Mouse (Mus musculus) heart, embryonic 12.5 days (tissue): ENCODE measurements at regions not wholly inside any gene's neighbourhood (a gene's known extent, or its start where the extent isn't known, plus 50 kb on each side); places are given as distances from the start of the nearest gene placed in this dataset.

Experiments
- ATAC-seq: fragments of 200-750 bp; cut with Nextera tagmentation; 2 replicates; pipeline ENCODE4 v1.8.0; 2017; ENCODE audit warnings: moderate TSS enrichment, moderate library complexity; ENCODE audit not compliant: insufficient number of reproducible peaks, low FRiP score
- H3K27ac ChIP-seq: fragments of 300-500 bp; sonication (generic); 2 replicates; pipeline ENCODE4 v1.5.1; 2016; ENCODE audit warnings: mild to moderate bottlenecking, moderate library complexity; ENCODE audit not compliant: poor library complexity, severe bottlenecking
- H3K27me3 ChIP-seq: fragments of 300-500 bp; sonication (generic); replicated peaks from 2 replicates; pipeline ENCODE4 v1.6.1; 2016; ENCODE audit warnings: mild to moderate bottlenecking, moderate library complexity
- H3K36me3 ChIP-seq: fragments of 300-500 bp; sonication (generic); 2 replicates; pipeline ENCODE4 v1.6.1; 2016; ENCODE audit warnings: mild to moderate bottlenecking, moderate library complexity
- H3K4me1 ChIP-seq: fragments of 300-500 bp; sonication (generic); replicated peaks from 2 replicates; pipeline ENCODE4 v1.6.1; 2016; ENCODE audit warnings: mild to moderate bottlenecking
- H3K4me2 ChIP-seq: fragments of 300-500 bp; sonication (generic); 2 replicates; pipeline ENCODE4 v1.6.1; 2016; ENCODE audit warnings: mild to moderate bottlenecking, moderate library complexity
- H3K4me3 ChIP-seq: fragments of 300-500 bp; sonication (generic); 2 replicates; pipeline ENCODE4 v1.5.1; 2016; ENCODE audit warnings: mild to moderate bottlenecking
- H3K9ac ChIP-seq: fragments of 300-500 bp; sonication (generic); 2 replicates; pipeline ENCODE4 v1.6.1; 2016; ENCODE audit warnings: mild to moderate bottlenecking, moderate library complexity
- H3K9me3 ChIP-seq: fragments of 300-500 bp; sonication (generic); replicated peaks from 2 replicates; pipeline ENCODE4 v1.6.1; 2016; ENCODE audit warnings: mild to moderate bottlenecking, moderate library complexity
- WGBS: fragments of 180-500 bp; shearing (Covaris S2); methylation state at CpG from one replicate; pipeline ENCODE4 v1.1.7; 2016; 5-methylcytosine and 5-hydroxymethylcytosine counted together

DNA sequence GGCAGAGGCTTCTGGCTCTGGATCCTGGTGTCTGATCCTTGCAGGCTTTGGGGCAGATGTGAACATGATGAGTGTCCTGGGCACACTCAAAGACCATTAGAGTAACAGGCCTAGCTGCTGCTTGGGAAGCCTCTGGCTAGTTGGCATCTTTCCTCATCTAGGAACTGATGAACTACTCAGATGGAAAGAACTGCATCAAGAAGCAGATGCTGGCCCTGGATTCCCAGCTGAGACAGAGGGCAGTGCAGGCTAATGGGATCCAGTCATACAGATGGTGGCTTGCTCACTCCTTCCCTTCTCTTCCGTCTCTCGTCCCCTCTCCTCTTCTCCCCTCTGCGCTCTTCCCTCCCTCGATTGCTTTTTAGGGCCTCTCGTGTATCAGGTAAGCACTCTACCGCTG is 219.8 kb upstream of the Gm4791 start:
- H3K27me3 ChIP-seq: peaks cover 9% of the 10 kb centered on the region; the same call in 1 of the 2 replicates
- no peaks in the 10 kb centered on the region for H3K4me1 ChIP-seq
- no peak overlapping the region for H3K4me3 ChIP-seq
- no peak overlapping the region for H3K9ac ChIP-seq
- no peak for ATAC-seq
- no peaks in the 10 kb centered on the region for H3K36me3 ChIP-seq
- 76% methylated on average over 6 of the region's 6 CpGs for WGBS
- H3K9me3 ChIP-seq: no peaks in the 10 kb centered on the region
- no peak overlapping the region for H3K27ac ChIP-seq
- no peak overlapping the region for H3K4me2 ChIP-seq

DNA sequence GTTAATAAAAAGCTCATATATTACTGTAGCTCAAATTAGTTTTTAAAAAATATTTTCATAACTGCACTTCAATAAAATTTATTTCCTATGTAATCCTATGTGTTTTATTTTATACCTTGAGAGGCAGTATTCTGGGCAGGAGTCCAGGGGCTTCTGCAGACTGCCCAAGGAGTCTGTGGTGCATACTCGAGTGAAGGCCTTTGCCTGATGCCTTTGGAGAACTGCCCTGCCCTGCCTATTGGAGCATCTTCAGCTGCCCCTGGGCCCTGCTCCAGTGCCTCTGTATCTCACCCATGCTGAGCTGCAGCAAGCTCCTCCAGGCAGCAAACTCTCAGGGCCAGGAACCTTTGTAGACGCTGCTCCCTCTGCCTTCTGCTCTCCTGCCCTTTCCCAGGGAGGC is 223.7 kb upstream of the Gm4791 start:
- H3K27ac ChIP-seq: no peak overlapping the region
- no peak overlapping the region for H3K4me2 ChIP-seq
- H3K9me3 ChIP-seq: no peaks in the 10 kb centered on the region
- H3K4me1 ChIP-seq: no peaks in the 10 kb centered on the region
- H3K36me3 ChIP-seq: no peaks in the 10 kb centered on the region
- H3K4me3 ChIP-seq: no peak overlapping the region
- peaks cover 6% of the 10 kb centered on the region; the same call in 1 of the 2 replicates for H3K27me3 ChIP-seq
- no peak for ATAC-seq
- 61% methylated on average over 2 of the region's 2 CpGs for WGBS
- no peak overlapping the region for H3K9ac ChIP-seq

DNA sequence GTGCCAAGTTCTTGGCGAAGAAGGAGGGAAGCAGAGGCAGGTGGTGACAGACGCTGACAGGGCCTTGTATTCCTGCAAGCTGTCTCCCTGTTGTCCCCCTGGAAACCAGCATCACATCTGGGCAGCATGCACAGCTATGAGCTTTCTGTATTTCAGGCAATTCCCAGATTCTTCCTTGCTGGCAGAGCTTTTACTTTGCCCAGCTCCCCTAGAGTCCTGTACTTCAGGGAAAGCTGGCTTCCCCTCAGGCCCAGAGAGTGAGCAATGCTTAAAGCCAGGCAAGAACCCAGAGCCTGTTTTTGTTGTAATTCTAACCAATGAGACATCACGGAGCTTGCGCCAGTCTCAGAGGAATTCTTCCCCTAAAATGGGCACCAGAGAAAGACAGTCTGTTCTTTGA is 238.3 kb upstream of the Gm4791 start:
- Histone ChIP-seq H3K4me1 (0 out of 2 replicates have a peak, but pooled peaks cover 3% of the 10 kb centered on the region), H3K4me2 (no peak overlapping the region), H3K27ac (no peak overlapping the region), H3K4me3 (no peak overlapping the region), H3K9me3 (0 out of 2 replicates have a peak, but pooled peaks cover 5% of the 10 kb centered on the region), H3K36me3 (no peaks in the 10 kb centered on the region), H3K27me3 (peaks cover 14% of the 10 kb centered on the region; the same call in 1 of the 2 replicates), H3K9ac (no peak overlapping the region)
- ATAC-seq: no peak
- WGBS: 52% methylated on average over 4 of the region's 4 CpGs

GRCm38 (mm10) chr9:46757005-46757672 is 241.4 kb upstream of the Gm4791 start:
- WGBS: 68% methylated on average over 6 of the region's 6 CpGs
- no peak for ATAC-seq

DNA sequence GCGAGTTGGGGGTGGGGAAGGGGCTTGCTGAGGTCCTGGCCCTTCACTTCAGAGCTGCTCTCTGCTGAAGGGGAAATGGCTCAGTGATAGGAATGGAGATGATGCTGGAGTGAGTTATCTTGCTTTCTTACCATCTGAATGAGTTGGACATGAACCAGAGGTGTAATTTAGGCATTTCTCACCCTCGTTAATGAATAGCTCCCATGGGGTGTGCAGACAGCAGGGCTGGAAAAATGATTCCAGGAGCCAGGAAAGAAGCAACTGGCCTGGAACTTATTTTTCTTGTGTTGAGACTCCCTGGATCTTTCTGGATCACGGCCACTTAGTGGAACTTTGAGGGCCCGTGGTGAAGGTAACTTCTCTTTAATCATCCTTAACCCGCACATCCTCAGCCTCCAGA is 246.6 kb upstream of the Gm4791 start:
- Histone ChIP-seq H3K27me3 (0 out of 2 replicates have a peak, but pooled peaks cover 19% of the 10 kb centered on the region), H3K4me3 (no peak overlapping the region), H3K36me3 (no peaks in the 10 kb centered on the region), H3K27ac (no peak overlapping the region), H3K9ac (no peak overlapping the region), H3K4me2 (no peak overlapping the region), H3K9me3 (0 out of 2 replicates have a peak, but pooled peaks cover 5% of the 10 kb centered on the region), H3K4me1 (no peaks in the 10 kb centered on the region)
- ATAC-seq: no peak
- WGBS: 43% methylated on average over 5 of the region's 5 CpGs

More at GRCm38 (mm10) chr9:46757005-46757672, 241.4 kb upstream of the Gm4791 start:
- Histone ChIP-seq H3K4me1 (0 out of 2 replicates have a peak, but pooled peaks cover 3% of the 10 kb centered on the region), H3K27ac (no peak overlapping the region), H3K4me2 (no peak overlapping the region), H3K27me3 (peaks cover 14% of the 10 kb centered on the region; the same call in 1 of the 2 replicates), H3K9ac (no peak overlapping the region), H3K4me3 (no peak overlapping the region), H3K9me3 (0 out of 2 replicates have a peak, but pooled peaks cover 5% of the 10 kb centered on the region), H3K36me3 (no peaks in the 10 kb centered on the region)

GRCm38 (mm10) chr9:46749441-46749840 is 249.1 kb upstream of the Gm4791 start:
- WGBS: 76% methylated on average over 6 of the region's 6 CpGs
- H3K4me1 ChIP-seq: no peaks in the 10 kb centered on the region
- 0 out of 2 replicates have a peak, but pooled peaks cover 19% of the 10 kb centered on the region for H3K27me3 ChIP-seq
- H3K27ac ChIP-seq: no peak overlapping the region
- no peaks in the 10 kb centered on the region for H3K9me3 ChIP-seq
- no peak for ATAC-seq
- H3K9ac ChIP-seq: no peak overlapping the region
- H3K4me2 ChIP-seq: no peak overlapping the region
- no peaks in the 10 kb centered on the region for H3K36me3 ChIP-seq
- no peak overlapping the region for H3K4me3 ChIP-seq

DNA sequence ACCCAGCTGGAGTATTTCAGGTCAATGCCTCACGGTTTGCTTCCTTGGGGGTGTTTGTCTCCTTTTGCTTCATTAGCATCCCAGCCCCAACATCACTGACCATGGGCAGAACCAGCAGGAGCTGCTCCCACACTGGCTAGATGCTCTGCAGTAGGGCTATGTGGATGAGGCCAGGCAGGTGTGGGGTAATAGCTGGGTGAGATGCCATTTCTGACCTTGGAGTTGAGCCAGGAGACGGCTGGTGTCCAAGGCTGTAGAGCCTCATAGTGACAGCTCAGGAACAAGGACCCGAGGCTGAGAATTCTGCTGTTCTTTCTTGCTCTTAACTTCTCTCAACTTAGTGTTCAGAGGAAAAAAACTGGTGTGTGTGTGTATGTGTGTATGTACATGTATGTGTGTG is 252.3 kb upstream of the Gm4791 start:
- H3K36me3 ChIP-seq: no peaks in the 10 kb centered on the region
- 0 out of 2 replicates have a peak, but pooled peaks cover 22% of the 10 kb centered on the region for H3K27me3 ChIP-seq
- H3K27ac ChIP-seq: no peak overlapping the region
- H3K4me2 ChIP-seq: no peak overlapping the region
- H3K4me3 ChIP-seq: no peak overlapping the region
- H3K9me3 ChIP-seq: no peaks in the 10 kb centered on the region
- no peak for ATAC-seq
- 54% methylated on average over 3 of the region's 3 CpGs for WGBS
- H3K4me1 ChIP-seq: no peaks in the 10 kb centered on the region
- no peak overlapping the region for H3K9ac ChIP-seq

GRCm38 (mm10) chr9:46740496-46740895 is 258.0 kb upstream of the Gm4791 start:
- H3K4me2 ChIP-seq: no peak overlapping the region
- no peak overlapping the region for H3K4me3 ChIP-seq
- WGBS: 65% methylated on average over 4 of the region's 4 CpGs
- H3K27ac ChIP-seq: no peak overlapping the region
- H3K36me3 ChIP-seq: no peaks in the 10 kb centered on the region
- H3K4me1 ChIP-seq: peaks cover 23% of the 10 kb centered on the region
- H3K9ac ChIP-seq: no peak overlapping the region
- ATAC-seq: no peak
- no peaks in the 10 kb centered on the region for H3K9me3 ChIP-seq
- peaks cover 15% of the 10 kb centered on the region for H3K27me3 ChIP-seq

DNA sequence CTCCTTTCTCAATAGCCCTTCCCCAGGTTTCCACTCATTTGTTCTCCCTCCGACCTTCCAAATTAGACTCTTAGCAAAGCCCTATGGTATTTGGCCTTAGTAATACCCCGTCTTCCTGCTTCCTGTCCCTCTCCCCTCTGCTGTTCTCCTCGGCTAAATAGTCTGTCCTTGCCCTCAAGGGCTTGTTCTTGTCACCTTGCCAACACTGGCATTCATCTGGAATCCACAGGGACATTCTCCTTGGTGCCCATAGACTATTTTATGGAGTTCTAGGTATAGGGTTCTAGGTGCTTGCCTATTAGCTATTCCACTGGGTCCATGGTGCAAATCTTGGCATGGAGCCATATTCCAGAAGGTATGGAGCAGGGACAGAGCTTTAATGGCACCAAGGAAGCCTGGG is 259.2 kb upstream of the Gm4791 start:
- Histone ChIP-seq H3K4me1 (peaks cover 23% of the 10 kb centered on the region), H3K9me3 (no peaks in the 10 kb centered on the region), H3K9ac (no peak overlapping the region), H3K36me3 (no peaks in the 10 kb centered on the region), H3K4me2 (no peak overlapping the region), H3K4me3 (no peak overlapping the region), H3K27ac (no peak overlapping the region), H3K27me3 (peaks cover 24% of the 10 kb centered on the region)
- WGBS: 47% methylated on average over 3 of the region's 3 CpGs
- no peak for ATAC-seq

- H3K27me3 ChIP-seq: peaks cover 25% of the 10 kb centered on the region
- 60% methylated on average over 3 of the region's 3 CpGs for WGBS
- no peaks in the 10 kb centered on the region for H3K9me3 ChIP-seq
- H3K4me1 ChIP-seq: peaks cover 23% of the 10 kb centered on the region
- no peak overlapping the region for H3K4me2 ChIP-seq
- H3K36me3 ChIP-seq: no peaks in the 10 kb centered on the region
- no peak for ATAC-seq
- H3K9ac ChIP-seq: no peak overlapping the region
- H3K27ac ChIP-seq: no peak overlapping the region
- H3K4me3 ChIP-seq: no peak overlapping the region
Observed at GRCm38 (mm10) chr9:46738634-46739033, 259.9 kb upstream of the Gm4791 start.

DNA sequence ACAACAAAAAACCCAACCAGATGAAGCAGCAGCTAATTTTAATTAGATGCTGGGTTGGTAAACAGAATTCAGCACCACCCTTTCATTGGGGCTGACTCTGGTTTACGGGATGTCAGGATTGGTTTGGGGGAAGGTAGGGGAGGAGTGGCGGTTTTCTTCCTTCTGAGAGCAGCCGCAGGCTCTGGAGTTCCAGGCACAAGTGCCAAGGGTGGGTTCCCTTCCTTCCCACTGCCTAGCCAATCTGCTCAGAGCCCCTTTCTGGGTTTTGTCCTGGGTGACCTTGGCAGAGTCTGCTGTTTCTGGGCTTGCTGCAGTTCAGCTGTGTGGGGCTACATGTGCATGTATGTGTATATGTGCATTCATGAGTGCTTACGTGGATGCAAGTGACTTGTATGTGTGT is 260.5 kb upstream of the Gm4791 start:
- Histone ChIP-seq H3K4me2 (no peak overlapping the region), H3K27me3 (peaks cover 30% of the 10 kb centered on the region), H3K27ac (no peak overlapping the region), H3K4me1 (peaks cover 23% of the 10 kb centered on the region), H3K4me3 (no peak overlapping the region), H3K9me3 (no peaks in the 10 kb centered on the region), H3K9ac (no peak overlapping the region), H3K36me3 (no peaks in the 10 kb centered on the region)
- WGBS: 51% methylated on average over 4 of the region's 4 CpGs
- no peak for ATAC-seq

DNA sequence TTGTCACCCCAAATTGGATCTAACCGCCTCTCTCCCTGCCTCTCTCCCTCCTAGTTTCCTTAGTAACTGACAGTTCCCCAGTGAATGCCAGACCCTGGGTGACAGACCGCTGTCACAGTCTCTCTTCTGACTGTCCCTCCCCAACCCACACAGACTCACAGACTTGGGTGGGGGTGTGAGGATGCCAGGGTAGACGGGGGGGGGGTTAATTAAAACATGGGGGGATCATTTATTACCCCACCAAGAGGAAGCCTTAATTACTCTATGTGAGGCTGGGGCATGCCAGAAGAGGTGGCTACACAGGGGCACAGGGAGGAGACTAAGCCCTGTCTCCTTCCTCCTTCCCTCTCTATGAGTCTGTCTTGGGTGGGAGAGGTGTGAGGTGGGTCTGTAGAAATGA is 261.1 kb upstream of the Gm4791 start:
- Histone ChIP-seq H3K4me2 (no peak overlapping the region), H3K36me3 (no peaks in the 10 kb centered on the region), H3K27me3 (peaks cover 29% of the 10 kb centered on the region), H3K9ac (no peak overlapping the region), H3K9me3 (no peaks in the 10 kb centered on the region), H3K27ac (no peak overlapping the region), H3K4me3 (no peak overlapping the region), H3K4me1 (peaks cover 23% of the 10 kb centered on the region)
- WGBS: 52% methylated on average over 3 of the region's 3 CpGs
- ATAC-seq: no peak
